Mouse (Mus musculus): ENCODE data around the gene Dnmbp.

The Dnmbp gene

GRCm38 (mm10) chr19:43878111-43879092 lies 61.6 kb downstream of the Dnmbp start:
- DNase-seq (ENCODE audit: low read depth, low spot score) = peak; percentile 63

DNA sequence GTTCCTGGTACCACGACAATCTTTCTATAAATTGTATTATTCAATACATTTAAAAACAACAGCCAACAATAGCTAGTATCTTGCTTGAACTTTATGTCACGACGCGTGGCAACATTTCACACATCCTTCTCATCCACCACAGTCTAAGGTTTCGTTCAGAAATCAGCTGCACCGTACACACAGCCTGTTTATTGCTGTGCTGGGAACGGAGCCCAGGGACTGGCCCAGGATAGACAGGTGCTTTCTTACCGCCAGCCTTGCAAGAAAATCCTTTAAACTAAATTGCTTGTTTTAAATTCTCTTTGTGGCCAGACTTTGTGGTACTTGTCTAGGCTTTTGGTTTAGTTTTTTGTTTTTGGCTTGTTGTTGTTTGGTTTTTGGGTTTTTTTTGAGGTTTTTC lies 62.6 kb downstream of the Dnmbp start:
- no peak for DNase-seq (ENCODE audit: low read depth, low spot score)

- no peak for DNase-seq (ENCODE audit: low read depth, low spot score)
Measured at GRCm38 (mm10) chr19:43875996-43876395, 64.0 kb downstream of the Dnmbp start.

DNA sequence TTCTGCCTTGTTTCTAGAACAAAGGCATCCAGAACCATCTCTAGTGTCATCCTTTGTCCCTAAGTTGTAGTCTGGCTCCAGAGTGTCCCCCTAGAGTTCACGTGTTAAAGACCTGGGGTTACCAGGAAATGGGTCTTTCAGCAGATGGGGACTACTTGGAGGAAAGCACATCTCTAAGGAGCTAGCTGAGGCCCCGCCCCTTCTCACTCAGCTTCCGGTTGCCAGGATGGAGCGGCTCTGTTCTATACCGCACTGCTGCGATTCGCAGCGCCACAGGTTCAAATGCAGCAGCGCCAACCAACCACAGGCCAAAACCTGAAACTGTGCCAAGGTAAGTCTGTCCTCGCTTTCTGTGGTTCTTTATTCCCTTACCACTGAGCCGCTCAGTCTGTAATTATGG lies 65.6 kb downstream of the Dnmbp start:
- DNase-seq (ENCODE audit: low read depth, low spot score) = no peak

DNA sequence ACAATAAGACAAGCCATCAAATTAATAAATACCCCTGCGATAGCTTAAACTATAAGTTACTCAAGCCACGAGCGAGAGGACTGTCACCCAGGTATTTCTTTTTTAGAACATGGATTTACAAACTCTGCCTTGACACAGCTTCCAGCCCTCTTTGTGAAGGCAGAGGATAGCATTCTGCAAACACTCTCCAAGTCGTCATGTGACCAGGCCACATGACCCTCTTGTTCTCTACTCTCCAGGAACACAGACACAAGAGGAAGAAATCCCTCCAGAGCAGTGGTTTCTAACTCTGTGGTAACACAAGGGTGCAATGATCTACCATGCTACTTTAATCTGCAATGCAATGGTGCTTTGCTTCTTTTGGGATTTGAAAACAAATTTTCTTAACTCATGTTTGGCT lies 69.6 kb downstream of the Dnmbp start:
- no peak for DNase-seq (ENCODE audit: low read depth, low spot score)

- no peak for DNase-seq (ENCODE audit: low read depth, low spot score)
Measured at GRCm38 (mm10) chr19:43857347-43857746, 82.6 kb downstream of the Dnmbp start.

- DNase-seq (ENCODE audit: low read depth, low spot score) = no peak
Measured at GRCm38 (mm10) chr19:43852837-43853545, 87.0 kb downstream of the Dnmbp start.

- no peak for DNase-seq (ENCODE audit: low read depth, low spot score)
Measured at GRCm38 (mm10) chr19:43851996-43852630, 87.9 kb downstream of the Dnmbp start.

DNA sequence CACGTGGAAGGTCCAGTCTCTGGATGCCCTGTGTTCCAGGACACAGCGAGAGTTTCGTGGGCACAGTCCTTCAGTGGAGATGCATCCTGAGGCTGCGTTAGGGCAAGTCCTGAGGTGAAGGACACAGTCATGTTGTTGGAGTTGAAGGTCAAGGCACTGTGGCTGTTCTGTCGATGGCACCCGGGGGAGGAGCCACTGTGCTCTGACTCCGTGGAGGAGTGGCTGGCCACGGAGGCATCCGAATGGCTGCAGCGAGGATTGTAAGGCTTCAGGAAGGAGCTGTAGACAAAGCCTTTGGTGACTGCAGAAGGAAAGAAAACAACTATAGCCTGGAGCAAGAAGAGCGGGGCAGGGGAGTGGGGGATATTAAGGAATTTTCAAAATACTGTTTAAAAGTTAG lies 90.0 kb downstream of the Dnmbp start:
- DNase-seq (ENCODE audit: low read depth, low spot score) = no peak

- DNase-seq (ENCODE audit: low read depth, low spot score) = no peak
Measured at GRCm38 (mm10) chr19:43847966-43848365, 92.0 kb downstream of the Dnmbp start.

DNA sequence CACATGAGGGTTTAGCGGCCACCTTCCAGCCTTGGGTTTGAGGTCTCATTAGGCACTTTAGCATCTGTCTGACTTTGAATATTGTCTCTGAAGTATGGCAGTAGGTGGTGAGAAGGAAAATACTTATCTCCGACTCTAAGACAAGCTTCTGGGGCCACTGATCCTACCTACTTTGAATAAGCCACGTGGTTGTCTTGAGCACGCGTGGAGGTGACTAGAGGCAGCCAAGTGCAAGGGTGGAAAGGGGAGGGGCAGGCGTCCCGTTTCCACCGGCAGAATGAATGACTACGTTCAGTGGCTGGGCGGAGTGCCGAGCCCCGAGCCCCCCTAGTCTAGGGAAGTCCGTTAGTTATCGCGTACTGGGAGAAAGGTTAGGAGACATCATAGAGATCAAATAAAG lies 92.9 kb downstream of the Dnmbp start:
- no peak for DNase-seq (ENCODE audit: low read depth, low spot score)

- peak; percentile 27 for DNase-seq (ENCODE audit: low read depth, low spot score)
Measured at GRCm38 (mm10) chr19:43845331-43845908, 94.6 kb downstream of the Dnmbp start.

DNA sequence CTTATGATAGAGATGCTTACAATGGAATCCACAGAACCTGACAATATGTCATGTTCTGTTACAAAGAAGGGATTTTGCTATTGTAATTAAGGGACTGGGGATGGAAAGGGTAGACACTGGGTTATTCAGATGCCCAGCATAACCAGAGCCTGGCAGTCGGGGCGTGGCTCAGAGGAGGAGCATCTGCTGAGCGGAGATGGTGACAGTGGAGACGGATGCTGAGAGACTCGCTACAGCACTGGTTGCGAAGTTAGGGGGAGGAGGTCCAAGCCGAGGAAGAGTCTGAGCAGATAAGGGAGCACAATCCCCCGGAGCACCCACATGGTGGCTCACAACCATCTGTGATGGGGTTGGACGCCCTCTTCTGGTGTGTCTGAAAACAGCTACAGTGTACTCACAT lies 96.8 kb downstream of the Dnmbp start:
- no peak for DNase-seq (ENCODE audit: low read depth, low spot score)

- peak; percentile 83 for DNase-seq (ENCODE audit: low read depth, low spot score)
Measured at GRCm38 (mm10) chr19:43832425-43833069, 107.4 kb downstream of the Dnmbp start.

DNA sequence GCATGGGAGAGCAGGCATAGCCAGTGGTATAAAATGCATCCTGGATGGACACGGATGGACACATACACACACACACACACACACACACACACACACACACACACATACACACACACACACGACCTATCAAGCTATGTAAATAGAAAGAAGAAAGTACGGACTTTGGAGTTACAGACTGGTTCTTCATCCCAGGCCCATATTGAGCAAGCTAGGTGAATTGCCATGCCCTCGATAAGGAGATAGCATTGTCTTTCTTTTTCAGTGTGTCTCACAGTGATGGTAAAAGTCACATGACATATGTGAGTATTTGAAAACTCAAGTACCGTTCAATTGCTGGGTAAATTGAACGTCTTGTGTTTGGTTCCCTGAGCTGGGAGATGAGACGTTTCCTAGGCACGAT lies 113.1 kb downstream of the Dnmbp start:
- no peak for DNase-seq (ENCODE audit: low read depth, low spot score)

DNA sequence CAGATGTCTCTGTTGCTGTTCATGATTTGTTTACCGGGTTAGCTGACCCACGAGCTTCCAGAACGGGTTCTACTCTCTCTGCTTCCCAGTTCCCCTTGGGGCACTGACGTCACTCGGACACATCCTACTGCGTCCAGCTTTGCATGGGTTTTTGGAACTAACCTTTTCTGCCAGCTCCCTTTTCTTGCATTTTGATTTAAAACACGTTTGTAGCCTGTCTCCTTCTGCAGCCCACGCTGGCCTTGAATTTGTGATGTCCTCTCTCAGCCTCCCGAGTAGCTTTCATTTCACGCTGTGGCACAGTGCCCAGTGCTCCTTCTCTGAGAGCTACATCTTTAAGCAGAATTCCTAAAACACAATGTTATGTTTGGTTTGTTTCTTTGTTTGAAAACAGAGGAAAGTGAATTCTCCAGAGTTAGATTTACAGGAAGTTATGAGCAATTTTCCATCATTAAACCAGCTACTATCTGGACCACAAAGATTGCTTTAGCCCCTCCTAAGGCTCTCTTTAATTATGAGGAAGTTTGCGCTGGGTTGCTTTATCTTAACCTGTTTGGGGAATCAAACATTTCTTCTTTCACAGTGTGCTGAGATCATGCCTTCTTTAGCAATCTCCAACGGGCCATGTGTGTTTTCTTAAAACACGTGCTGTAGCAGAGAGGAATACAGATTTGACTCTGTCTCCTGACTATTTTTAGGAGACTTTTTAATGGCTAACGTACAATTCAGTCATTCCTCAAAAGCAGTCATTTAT lies 124.2 kb downstream of the Dnmbp start:
- no peak for DNase-seq (ENCODE audit: low read depth, low spot score)

- no peak for DNase-seq (ENCODE audit: low read depth, low spot score)
Measured at GRCm38 (mm10) chr19:43813315-43813714, 126.7 kb downstream of the Dnmbp start.

- DNase-seq (ENCODE audit: low read depth, low spot score) = no peak
Measured at GRCm38 (mm10) chr19:43811419-43811818, 128.6 kb downstream of the Dnmbp start.

- no peak for DNase-seq (ENCODE audit: low read depth, low spot score)
Measured at GRCm38 (mm10) chr19:43809331-43809730, 130.7 kb downstream of the Dnmbp start.

GRCm38 (mm10) chr19:43803866-43804265 lies 136.1 kb downstream of the Dnmbp start:
- DNase-seq (ENCODE audit: low read depth, low spot score) = no peak
